Mouse (Mus musculus): ENCODE measurements at regions not wholly inside any gene's neighbourhood (a gene's known extent, or its start where the extent isn't known, plus 50 kb on each side); places are given as distances from the start of the nearest gene placed in this dataset.
A peak's percentile ranks its signal among the peaks of the same experiment; 100 is the strongest.

- ATAC-seq (replicated peaks in 1 of 2; ENCODE audit: insufficient read depth in 1 of 2, low FRiP score in 2 of 2, low TSS enrichment in 1 of 2, low read depth in 1 of 2, poor library complexity in 2 of 2, severe bottlenecking in 2 of 2), result no peak
Observed at GRCm38 (mm10) chr7:129689464-129689863, 97.8 kb downstream of the Wdr11 start.

DNA sequence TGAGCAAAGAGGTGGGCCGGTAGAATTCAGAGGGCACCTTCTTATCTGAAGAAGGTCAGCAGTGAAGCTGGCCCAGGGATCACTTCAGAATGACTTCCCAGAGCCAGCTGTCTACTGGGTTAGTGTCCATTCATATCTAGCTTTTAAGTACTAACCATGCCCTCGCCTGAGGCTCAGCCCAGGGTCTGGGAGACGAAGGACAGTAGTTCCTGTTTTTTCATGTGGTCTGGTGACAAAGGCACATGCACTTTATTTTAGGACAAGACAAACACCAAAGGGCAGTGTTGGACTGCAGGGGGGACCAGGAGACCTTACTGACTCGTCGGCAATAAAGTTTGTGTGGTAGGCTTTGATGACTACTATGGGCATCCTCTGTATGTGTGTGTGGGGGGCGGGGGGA, 99.2 kb downstream of the Wdr11 start:
- no peak for ATAC-seq (replicated peaks in 1 of 2; ENCODE audit: insufficient read depth in 1 of 2, low FRiP score in 2 of 2, low TSS enrichment in 1 of 2, low read depth in 1 of 2, poor library complexity in 2 of 2, severe bottlenecking in 2 of 2)

DNA sequence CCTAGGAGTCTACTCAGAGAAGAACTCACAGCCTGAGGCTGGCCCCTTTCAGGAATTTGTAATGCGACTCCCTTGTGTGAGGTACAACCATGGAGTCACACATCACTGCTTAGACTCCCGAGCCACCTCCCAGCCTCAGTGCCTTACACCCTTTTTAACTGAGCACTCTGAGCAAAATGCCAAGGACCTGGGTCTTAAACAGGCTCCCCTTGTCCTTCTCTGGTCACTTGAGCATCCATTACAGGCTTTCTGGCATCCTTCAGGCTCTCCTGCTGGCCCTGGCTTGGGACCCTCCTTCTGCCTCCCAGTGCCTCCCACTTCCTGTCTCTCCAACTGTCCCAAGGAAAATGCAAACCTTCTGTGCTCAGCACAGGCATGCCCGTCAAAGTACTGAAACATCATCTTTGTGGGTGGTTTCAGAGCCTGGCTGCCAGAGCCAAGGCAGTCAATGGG, 100.0 kb downstream of the Wdr11 start:
- ATAC-seq (replicated peaks in 1 of 2; ENCODE audit: insufficient read depth in 1 of 2, low FRiP score in 2 of 2, low TSS enrichment in 1 of 2, low read depth in 1 of 2, poor library complexity in 2 of 2, severe bottlenecking in 2 of 2), result no peak

GRCm38 (mm10) chr7:129693635-129694034, 102.0 kb downstream of the Wdr11 start:
- ATAC-seq (replicated peaks in 1 of 2; ENCODE audit: insufficient read depth in 1 of 2, low FRiP score in 2 of 2, low TSS enrichment in 1 of 2, low read depth in 1 of 2, poor library complexity in 2 of 2, severe bottlenecking in 2 of 2), result no peak

DNA sequence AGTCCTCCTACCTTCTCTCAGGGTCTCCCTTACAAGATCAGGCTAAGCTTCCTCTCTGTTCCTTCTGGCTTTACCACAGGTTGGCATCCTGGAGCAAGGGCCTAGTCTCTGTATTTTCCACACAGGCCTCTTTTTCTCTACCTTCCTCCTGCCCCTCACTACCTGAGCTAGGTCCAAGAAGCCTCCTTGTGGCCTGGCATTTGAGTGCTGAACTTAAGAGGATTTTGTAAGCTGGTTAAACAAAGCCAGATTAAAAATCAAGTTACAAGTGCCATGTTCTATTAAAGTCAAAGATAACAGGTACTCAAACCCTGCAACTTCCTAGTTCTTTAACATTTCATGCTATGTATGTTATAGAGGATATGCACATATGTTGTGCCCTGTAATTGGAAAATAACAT, 102.5 kb downstream of the Wdr11 start:
- ATAC-seq (replicated peaks in 1 of 2; ENCODE audit: insufficient read depth in 1 of 2, low FRiP score in 2 of 2, low TSS enrichment in 1 of 2, low read depth in 1 of 2, poor library complexity in 2 of 2, severe bottlenecking in 2 of 2), result no peak

GRCm38 (mm10) chr7:129699931-129700570, 108.4 kb downstream of the Wdr11 start:
- no peak for ATAC-seq (replicated peaks in 1 of 2; ENCODE audit: insufficient read depth in 1 of 2, low FRiP score in 2 of 2, low TSS enrichment in 1 of 2, low read depth in 1 of 2, poor library complexity in 2 of 2, severe bottlenecking in 2 of 2)

DNA sequence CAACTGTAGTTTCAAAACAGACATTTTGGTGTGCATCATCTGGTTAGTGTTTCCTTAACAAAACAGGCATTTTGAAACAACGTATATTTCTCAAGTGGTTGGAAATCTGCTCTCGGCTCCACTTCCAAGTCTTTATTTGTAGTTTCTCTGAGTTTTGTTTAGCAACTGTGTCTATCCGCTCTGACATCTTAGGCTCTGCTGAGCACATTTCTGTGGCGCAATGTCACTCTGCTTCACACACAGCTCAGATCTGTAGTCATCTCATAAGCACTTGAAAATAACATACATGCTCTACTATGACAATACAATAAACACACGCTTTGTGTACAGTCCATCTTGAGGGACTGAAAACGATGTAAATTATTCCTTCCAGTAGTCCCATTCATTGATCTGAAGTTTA, 135.9 kb downstream of the Wdr11 start:
- no peak for ATAC-seq (replicated peaks in 1 of 2; ENCODE audit: insufficient read depth in 1 of 2, low FRiP score in 2 of 2, low TSS enrichment in 1 of 2, low read depth in 1 of 2, poor library complexity in 2 of 2, severe bottlenecking in 2 of 2)

DNA sequence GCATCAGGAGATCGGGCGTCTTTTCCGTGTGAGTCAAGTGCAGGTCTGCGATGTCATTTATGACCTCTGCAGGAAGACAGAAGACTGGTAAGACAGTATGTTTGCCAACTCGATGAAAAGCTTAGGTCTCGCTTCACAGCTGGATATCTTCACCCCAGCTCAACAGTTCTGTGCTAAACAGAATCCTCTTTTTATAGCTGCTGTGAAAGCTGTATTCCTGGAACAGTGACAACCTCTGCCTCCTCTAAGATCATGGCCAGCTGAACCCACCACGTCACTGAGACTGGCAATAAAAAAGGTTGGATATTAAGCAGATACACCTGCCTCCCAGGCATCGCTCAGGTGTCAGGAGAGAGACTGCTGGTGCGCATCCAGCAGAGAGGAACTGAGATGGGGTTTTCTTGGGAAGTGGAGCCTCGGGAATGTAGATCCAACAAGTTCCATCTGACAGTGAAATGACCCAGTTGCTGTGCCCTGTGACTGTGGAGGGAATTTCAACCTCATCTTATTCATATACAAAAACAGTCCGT, 138.1 kb downstream of the Wdr11 start:
- no peak for ATAC-seq (replicated peaks in 1 of 2; ENCODE audit: insufficient read depth in 1 of 2, low FRiP score in 2 of 2, low TSS enrichment in 1 of 2, low read depth in 1 of 2, poor library complexity in 2 of 2, severe bottlenecking in 2 of 2)

GRCm38 (mm10) chr7:129730785-129731352, 139.2 kb downstream of the Wdr11 start:
- no peak for ATAC-seq (replicated peaks in 1 of 2; ENCODE audit: insufficient read depth in 1 of 2, low FRiP score in 2 of 2, low TSS enrichment in 1 of 2, low read depth in 1 of 2, poor library complexity in 2 of 2, severe bottlenecking in 2 of 2)

GRCm38 (mm10) chr7:129742657-129743056, 151.0 kb downstream of the Wdr11 start:
- ATAC-seq (replicated peaks in 1 of 2; ENCODE audit: insufficient read depth in 1 of 2, low FRiP score in 2 of 2, low TSS enrichment in 1 of 2, low read depth in 1 of 2, poor library complexity in 2 of 2, severe bottlenecking in 2 of 2), result no peak

GRCm38 (mm10) chr7:129743955-129744666, 152.4 kb downstream of the Wdr11 start:
- ATAC-seq (replicated peaks in 1 of 2; ENCODE audit: insufficient read depth in 1 of 2, low FRiP score in 2 of 2, low TSS enrichment in 1 of 2, low read depth in 1 of 2, poor library complexity in 2 of 2, severe bottlenecking in 2 of 2), result no peak

DNA sequence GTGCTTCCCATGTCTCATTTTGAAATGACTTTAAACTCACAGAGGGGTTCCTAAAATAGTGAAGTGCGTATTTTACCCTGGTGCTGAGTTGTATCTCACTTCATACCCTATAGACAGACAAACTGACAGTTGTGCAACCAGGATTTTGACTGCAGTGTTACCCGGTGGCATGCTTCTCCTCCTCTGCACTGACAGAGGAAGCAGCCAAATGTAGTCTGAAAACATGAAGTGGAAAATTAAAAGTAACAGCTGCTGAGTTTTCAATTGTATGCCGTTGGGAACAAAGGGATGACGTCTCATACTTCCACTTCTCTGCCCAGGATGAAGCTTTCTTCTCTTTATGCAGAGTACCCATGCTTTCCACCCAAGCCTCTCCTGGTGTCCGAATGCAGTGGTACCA, 155.0 kb downstream of the Wdr11 start:
- ATAC-seq (replicated peaks in 1 of 2; ENCODE audit: insufficient read depth in 1 of 2, low FRiP score in 2 of 2, low TSS enrichment in 1 of 2, low read depth in 1 of 2, poor library complexity in 2 of 2, severe bottlenecking in 2 of 2), result no peak

DNA sequence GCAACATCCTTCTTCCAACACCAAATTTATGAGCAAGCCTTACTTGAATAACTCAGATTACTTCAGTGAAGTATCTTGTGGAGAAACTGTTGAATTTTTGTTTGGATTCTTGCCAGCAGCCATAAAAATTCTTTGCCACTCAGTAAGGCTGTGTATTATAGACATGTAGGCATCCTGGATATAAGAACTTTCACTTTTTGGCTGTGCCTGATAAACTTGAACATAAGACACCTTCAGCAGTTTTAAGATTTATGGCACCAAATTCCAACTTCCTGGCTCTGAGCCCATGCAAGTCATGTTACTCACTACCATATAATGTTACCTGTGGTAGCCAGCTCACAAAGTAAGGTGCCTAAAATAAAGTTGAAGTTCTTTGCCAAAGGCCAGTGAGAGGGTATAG, 159.3 kb downstream of the Wdr11 start:
- no peak for ATAC-seq (replicated peaks in 1 of 2; ENCODE audit: insufficient read depth in 1 of 2, low FRiP score in 2 of 2, low TSS enrichment in 1 of 2, low read depth in 1 of 2, poor library complexity in 2 of 2, severe bottlenecking in 2 of 2)

GRCm38 (mm10) chr7:129754737-129755136, 163.1 kb downstream of the Wdr11 start:
- no peak for ATAC-seq (replicated peaks in 1 of 2; ENCODE audit: insufficient read depth in 1 of 2, low FRiP score in 2 of 2, low TSS enrichment in 1 of 2, low read depth in 1 of 2, poor library complexity in 2 of 2, severe bottlenecking in 2 of 2)

DNA sequence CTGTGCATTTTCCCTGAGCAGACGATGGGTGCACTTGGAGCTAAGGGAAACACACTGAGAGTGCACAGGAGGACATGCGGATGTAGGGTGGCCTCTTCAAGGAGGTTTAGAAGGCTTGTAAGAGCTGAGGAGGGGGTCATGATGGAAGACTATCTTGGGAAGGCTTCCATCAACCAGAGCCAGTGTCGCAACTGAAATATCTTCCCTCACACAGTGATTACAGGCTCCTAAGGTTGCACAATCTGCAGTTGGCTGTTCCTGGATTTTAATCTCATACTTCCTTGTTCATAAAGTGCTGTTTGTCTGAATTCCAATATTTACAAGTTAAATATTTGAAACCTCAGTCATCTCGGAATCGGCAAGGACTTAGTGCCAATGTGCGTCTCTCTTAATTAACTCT, 164.5 kb downstream of the Wdr11 start:
- no peak for ATAC-seq (replicated peaks in 1 of 2; ENCODE audit: insufficient read depth in 1 of 2, low FRiP score in 2 of 2, low TSS enrichment in 1 of 2, low read depth in 1 of 2, poor library complexity in 2 of 2, severe bottlenecking in 2 of 2)

- peak; percentile 83 to 89 for ATAC-seq (replicated peaks in 1 of 2; ENCODE audit: insufficient read depth in 1 of 2, low FRiP score in 2 of 2, low TSS enrichment in 1 of 2, low read depth in 1 of 2, poor library complexity in 2 of 2, severe bottlenecking in 2 of 2)
Observed at GRCm38 (mm10) chr7:129759848-129760247, 168.2 kb downstream of the Wdr11 start.

- no peak for ATAC-seq (replicated peaks in 1 of 2; ENCODE audit: insufficient read depth in 1 of 2, low FRiP score in 2 of 2, low TSS enrichment in 1 of 2, low read depth in 1 of 2, poor library complexity in 2 of 2, severe bottlenecking in 2 of 2)
Observed at GRCm38 (mm10) chr7:129760386-129760785, 168.7 kb downstream of the Wdr11 start.

DNA sequence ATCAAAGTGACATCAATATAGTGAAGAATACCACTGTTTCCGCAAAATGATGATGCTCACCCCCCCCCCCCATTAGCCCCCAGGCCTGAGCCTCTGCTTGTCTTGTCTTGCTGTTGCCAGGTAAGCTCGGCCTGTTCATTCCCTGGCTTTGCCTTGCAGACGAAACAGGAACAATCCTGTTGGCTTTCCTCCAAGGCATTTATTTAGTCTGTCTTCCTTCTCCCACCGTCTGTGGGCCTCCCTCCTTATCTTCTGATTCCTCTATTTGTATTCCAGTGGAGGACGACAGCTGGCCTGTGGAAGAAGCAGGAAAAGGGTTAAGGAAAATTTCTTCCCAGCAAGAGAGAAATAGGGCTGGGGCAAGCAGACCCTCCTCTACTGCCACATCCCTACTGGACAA, 172.1 kb downstream of the Wdr11 start:
- ATAC-seq (replicated peaks in 1 of 2; ENCODE audit: insufficient read depth in 1 of 2, low FRiP score in 2 of 2, low TSS enrichment in 1 of 2, low read depth in 1 of 2, poor library complexity in 2 of 2, severe bottlenecking in 2 of 2), result no peak
